Mouse (Mus musculus): ENCODE results near the gene Slc22a12. TPM values are rescaled to one million over a fixed set of nuclear protein-coding genes. Genes with fewer than 3 reads are reported as not detected.

Gene Slc22a12
- polyA plus RNA-seq, 1 experiment from 2014 or later: not detected

- Histone ChIP-seq H3K9me3 (no peaks in the 10 kb centered on the region), H3K27ac (no peak overlapping the region), H3K36me3 (no peaks in the 10 kb centered on the region), H3K4me1 (peaks cover 5% of the 10 kb centered on the region), H3K4me3 (no peak overlapping the region), H3K27me3 (ENCODE audit: insufficient read depth, poor library complexity, severe bottlenecking) (peaks cover 94% of the 10 kb centered on the region)
- DNase-seq (ENCODE audit: low spot score): no peak
- 38% methylated on average over 8 of the region's 8 CpGs for WGBS
These were observed 5.3 kb downstream of the Slc22a12 start for GRCm38 (mm10) chr19:6537526-6537925.

- H3K4me1 ChIP-seq: peaks cover 13% of the 10 kb centered on the region
- H3K27ac ChIP-seq: no peak overlapping the region
- DNase-seq (ENCODE audit: low spot score): no peak
- no peaks in the 10 kb centered on the region for H3K36me3 ChIP-seq
- H3K4me3 ChIP-seq: no peak overlapping the region
- H3K9me3 ChIP-seq: no peaks in the 10 kb centered on the region
- WGBS: 68% methylated on average over 6 of the region's 6 CpGs
- H3K27me3 ChIP-seq (ENCODE audit: insufficient read depth, poor library complexity, severe bottlenecking): peaks cover 93% of the 10 kb centered on the region
These were observed 6.1 kb downstream of the Slc22a12 start for GRCm38 (mm10) chr19:6536696-6537095.

- no peak overlapping the region for H3K4me3 ChIP-seq
- no peaks in the 10 kb centered on the region for H3K9me3 ChIP-seq
- no peaks in the 10 kb centered on the region for H3K36me3 ChIP-seq
- no peak overlapping the region for H3K27ac ChIP-seq
- peaks cover 18% of the 10 kb centered on the region for H3K4me1 ChIP-seq
- no peak for DNase-seq (ENCODE audit: low spot score)
- peaks cover 93% of the 10 kb centered on the region for H3K27me3 ChIP-seq (ENCODE audit: insufficient read depth, poor library complexity, severe bottlenecking)
- WGBS: 70% methylated on average over 3 of the region's 3 CpGs
These were observed 6.6 kb downstream of the Slc22a12 start for GRCm38 (mm10) chr19:6536201-6536600.

GRCm38 (mm10) chr19:6534118-6534415, 8.8 kb downstream of the Slc22a12 start:
- Histone ChIP-seq H3K4me3 (no peak overlapping the region), H3K9me3 (no peaks in the 10 kb centered on the region), H3K27ac (no peak overlapping the region), H3K27me3 (ENCODE audit: insufficient read depth, poor library complexity, severe bottlenecking) (peaks cover 94% of the 10 kb centered on the region), H3K36me3 (no peaks in the 10 kb centered on the region), H3K4me1 (peaks cover 33% of the 10 kb centered on the region)
- DNase-seq (ENCODE audit: low spot score): no peak
- WGBS: 55% methylated on average over 5 of the region's 5 CpGs

GRCm38 (mm10) chr19:6533290-6534117, 9.3 kb downstream of the Slc22a12 start:
- Histone ChIP-seq H3K27ac (0 out of 2 replicates have a peak overlapping the region, but pooled peaks have one; percentile 22), H3K36me3 (no peaks in the 10 kb centered on the region), H3K27me3 (ENCODE audit: insufficient read depth, poor library complexity, severe bottlenecking) (peaks cover 93% of the 10 kb centered on the region), H3K9me3 (no peaks in the 10 kb centered on the region), H3K4me3 (no peak overlapping the region), H3K4me1 (peaks cover 35% of the 10 kb centered on the region)
- DNase-seq (ENCODE audit: low spot score): no peak
- 78% methylated on average over 11 of the region's 11 CpGs for WGBS

GRCm38 (mm10) chr19:6532656-6533055, 10.2 kb downstream of the Slc22a12 start:
- Histone ChIP-seq H3K9me3 (no peaks in the 10 kb centered on the region), H3K4me3 (peak overlapping the region; percentile 65), H3K4me1 (peaks cover 39% of the 10 kb centered on the region), H3K27ac (no peak overlapping the region), H3K36me3 (no peaks in the 10 kb centered on the region), H3K27me3 (ENCODE audit: insufficient read depth, poor library complexity, severe bottlenecking) (peaks cover 86% of the 10 kb centered on the region)
- no peak for DNase-seq (ENCODE audit: low spot score)
- 13% methylated on average over 11 of the region's 13 CpGs for WGBS

GRCm38 (mm10) chr19:6531832-6532471, 10.9 kb downstream of the Slc22a12 start:
- Histone ChIP-seq H3K27me3 (ENCODE audit: insufficient read depth, poor library complexity, severe bottlenecking) (peaks cover 80% of the 10 kb centered on the region), H3K36me3 (no peaks in the 10 kb centered on the region), H3K9me3 (no peaks in the 10 kb centered on the region), H3K4me1 (peaks cover 39% of the 10 kb centered on the region), H3K27ac (peak overlapping the region; percentile 83), H3K4me3 (peak overlapping the region; percentile 65)
- DNase-seq (ENCODE audit: low spot score): no peak
- WGBS: under 1% methylated on average over 36 of the region's 36 CpGs

- Histone ChIP-seq H3K27ac (peak overlapping the region; percentile 83), H3K9me3 (no peaks in the 10 kb centered on the region), H3K36me3 (no peaks in the 10 kb centered on the region), H3K27me3 (ENCODE audit: insufficient read depth, poor library complexity, severe bottlenecking) (peaks cover 73% of the 10 kb centered on the region), H3K4me3 (peak overlapping the region; percentile 65), H3K4me1 (peaks cover 39% of the 10 kb centered on the region)
- DNase-seq (ENCODE audit: low spot score): no peak
- under 1% methylated on average over 56 of the region's 56 CpGs for WGBS
These were observed 11.7 kb downstream of the Slc22a12 start for GRCm38 (mm10) chr19:6531011-6531631.

- no peak for DNase-seq (ENCODE audit: low spot score)
- 30% methylated on average over 13 of the region's 13 CpGs for WGBS
- no peak overlapping the region for H3K27ac ChIP-seq
- H3K27me3 ChIP-seq (ENCODE audit: insufficient read depth, poor library complexity, severe bottlenecking): peaks cover 68% of the 10 kb centered on the region
- no peaks in the 10 kb centered on the region for H3K36me3 ChIP-seq
- peaks cover 39% of the 10 kb centered on the region for H3K4me1 ChIP-seq
- H3K9me3 ChIP-seq: no peaks in the 10 kb centered on the region
- H3K4me3 ChIP-seq: no peak overlapping the region
These were observed 12.5 kb downstream of the Slc22a12 start for GRCm38 (mm10) chr19:6530359-6530758.

- Histone ChIP-seq H3K4me3 (peak overlapping the region; percentile 23; the same call in 1 of the 2 replicates), H3K27me3 (ENCODE audit: insufficient read depth, poor library complexity, severe bottlenecking) (peaks cover 58% of the 10 kb centered on the region), H3K4me1 (peaks cover 39% of the 10 kb centered on the region), H3K36me3 (no peaks in the 10 kb centered on the region), H3K9me3 (no peaks in the 10 kb centered on the region), H3K27ac (peak overlapping the region; percentile 38; the same call in 1 of the 2 replicates)
- WGBS: 50% methylated on average over 14 of the region's 14 CpGs
- no peak for DNase-seq (ENCODE audit: low spot score)
These were observed 13.4 kb downstream of the Slc22a12 start for GRCm38 (mm10) chr19:6529265-6529985.

GRCm38 (mm10) chr19:6527839-6528531, 14.8 kb downstream of the Slc22a12 start:
- Histone ChIP-seq H3K27me3 (ENCODE audit: insufficient read depth, poor library complexity, severe bottlenecking) (peaks cover 44% of the 10 kb centered on the region), H3K36me3 (no peaks in the 10 kb centered on the region), H3K4me3 (no peak overlapping the region), H3K4me1 (peaks cover 38% of the 10 kb centered on the region), H3K9me3 (no peaks in the 10 kb centered on the region), H3K27ac (no peak overlapping the region)
- 76% methylated on average over 17 of the region's 17 CpGs for WGBS
- DNase-seq (ENCODE audit: low spot score): no peak

GRCm38 (mm10) chr19:6527439-6527838, 15.4 kb downstream of the Slc22a12 start:
- Histone ChIP-seq H3K27ac (no peak overlapping the region), H3K4me1 (peaks cover 33% of the 10 kb centered on the region), H3K27me3 (ENCODE audit: insufficient read depth, poor library complexity, severe bottlenecking) (peaks cover 39% of the 10 kb centered on the region), H3K4me3 (no peak overlapping the region), H3K9me3 (no peaks in the 10 kb centered on the region), H3K36me3 (no peaks in the 10 kb centered on the region)
- no peak for DNase-seq (ENCODE audit: low spot score)
- WGBS: 91% methylated on average over 3 of the region's 3 CpGs

All from heart, embryonic 10.5 days (tissue).